In genomic region chr19:6303831-6304230, GRCm38 (mm10) we compare ENCODE assay signal across 12 mouse cellular contexts. TPM values are rescaled to one million over a fixed set of nuclear protein-coding genes. Genes with fewer than 3 reads are reported as not detected.
A peak's percentile ranks its signal among the peaks of the same experiment; 100 is the strongest.
DNase-seq lines count a peak whose midpoint lies in the region; ATAC-seq and TF ChIP-seq lines count a peak whose summit lies in the region.
"Had no signal": no experiment of that assay in that cellular context is flagged by ENCODE, and none has a peak within 500 bp of the region (broad histone marks: within the 10 kb centered on the region; RNA-seq: fewer than 3 reads in every experiment).

No protein-coding gene starts in this region.

- ATAC-seq in heart, embryonic 12.5 days (ENCODE audit: insufficient number of reproducible peaks, low FRiP score), result no peak
- no peak for ATAC-seq in liver, embryonic 11.5 days (replicated peaks; ENCODE audit: low FRiP score)
- no peak for ATAC-seq in stomach, postnatal 0 days (ENCODE audit: low FRiP score, low TSS enrichment)
- ATAC-seq in forebrain, embryonic 15.5 days (replicated peaks), result no peak
- ATAC-seq: forebrain, embryonic 14.5 days had no signal

- peaks cover 16% of the 10 kb centered on the region for H3K36me3 ChIP-seq in heart, embryonic 12.5 days
- H3K36me3 ChIP-seq in liver, embryonic 11.5 days (ENCODE audit: control insufficient read depth, insufficient read depth, low read length), result peaks cover 11% of the 10 kb centered on the region; the same call in 1 of the 2 replicates
- H3K36me3 ChIP-seq in embryonic facial prominence, embryonic 10.5 days (replicated peaks), result peaks cover 28% of the 10 kb centered on the region
- H3K36me3 ChIP-seq in stomach, postnatal 0 days (ENCODE audit: control insufficient read depth, insufficient read depth, low read length), result 0 out of 2 replicates have a peak, but pooled peaks cover 2% of the 10 kb centered on the region
- peaks cover 14% of the 10 kb centered on the region for H3K36me3 ChIP-seq in forebrain, embryonic 15.5 days

- H3K4me1 ChIP-seq in heart, embryonic 12.5 days (replicated peaks), result peaks cover 72% of the 10 kb centered on the region
- H3K4me1 ChIP-seq in liver, embryonic 11.5 days (replicated peaks; ENCODE audit: control insufficient read depth, insufficient read depth, low read length), result peaks cover 73% of the 10 kb centered on the region
- H3K4me1 ChIP-seq in embryonic facial prominence, embryonic 10.5 days, result peaks cover 36% of the 10 kb centered on the region
- H3K4me1 ChIP-seq in stomach, postnatal 0 days (replicated peaks; ENCODE audit: control insufficient read depth, insufficient read depth), result no peaks in the 10 kb centered on the region
- peaks cover 11% of the 10 kb centered on the region for H3K4me1 ChIP-seq in forebrain, embryonic 15.5 days

- no peaks in the 10 kb centered on the region for H3K27me3 ChIP-seq in heart, embryonic 12.5 days (replicated peaks)
- no peaks in the 10 kb centered on the region for H3K27me3 ChIP-seq in liver, embryonic 11.5 days (replicated peaks; ENCODE audit: control insufficient read depth, insufficient read depth, low read length)
- no peaks in the 10 kb centered on the region for H3K27me3 ChIP-seq in embryonic facial prominence, embryonic 10.5 days (replicated peaks; ENCODE audit: low read depth, poor library complexity, severe bottlenecking)
- no peaks in the 10 kb centered on the region for H3K27me3 ChIP-seq in stomach, postnatal 0 days (ENCODE audit: control insufficient read depth, insufficient read depth, low read length)
- no peaks in the 10 kb centered on the region for H3K27me3 ChIP-seq in forebrain, embryonic 15.5 days
- H3K27me3 ChIP-seq: embryonic facial prominence, embryonic 13.5 days; limb, embryonic 15.5 days; neural tube, embryonic 12.5 days had no signal

- H3K4me2 ChIP-seq in heart, embryonic 12.5 days, result no peak overlapping the region
- no peak overlapping the region for H3K4me2 ChIP-seq in liver, embryonic 11.5 days
- no peak overlapping the region for H3K4me2 ChIP-seq in stomach, postnatal 0 days (replicated peaks; ENCODE audit: low read depth)
- no peak overlapping the region for H3K4me2 ChIP-seq in forebrain, embryonic 15.5 days (replicated peaks)
- H3K4me2 ChIP-seq: embryonic facial prominence, embryonic 13.5 days; limb, embryonic 15.5 days; neural tube, embryonic 12.5 days had no signal

- TF ChIP-seq CTCF in stomach, postnatal 0 days (IDR thresholded peaks at IDR 0.05; ENCODE audit: low read depth), result no peak

- intact Hi-C loops in heart, postnatal 10 days (cut with DNase I), result loop anchor here (1.0 kb wide), 1 partner anchor 36 kb away; no protein-coding TSS in a partner anchor

- DNase-seq in heart, postnatal 10 days, result no peak
- no peak for DNase-seq in liver, embryonic 11.5 days (ENCODE audit: low spot score)
- no peak for DNase-seq in liver
- no peak for DNase-seq in embryonic facial prominence, embryonic 10.5 days (ENCODE audit: low spot score)
- DNase-seq in stomach, postnatal 0 days (ENCODE audit: low spot score), result no peak
- DNase-seq: kidney, adult 11 months had no signal

- no peak for TF ChIP-seq EP300 in stomach, postnatal 0 days (optimal IDR thresholded peaks at IDR 0.05)

- no peak overlapping the region for H3K4me3 ChIP-seq in heart, embryonic 12.5 days
- H3K4me3 ChIP-seq in liver, embryonic 11.5 days (ENCODE audit: low read depth, low read length), result no peak overlapping the region
- no peak overlapping the region for H3K4me3 ChIP-seq in embryonic facial prominence, embryonic 10.5 days
- H3K4me3 ChIP-seq in stomach, postnatal 0 days (ENCODE audit: low read depth, low read length), result no peak overlapping the region
- H3K4me3 ChIP-seq in forebrain, embryonic 15.5 days, result no peak overlapping the region
- H3K4me3 ChIP-seq: embryonic facial prominence, embryonic 13.5 days; limb, embryonic 15.5 days; neural tube, embryonic 12.5 days had no signal

- peak overlapping the region; percentile 21; the same call in 1 of the 2 replicates for H3K9ac ChIP-seq in heart, embryonic 12.5 days
- H3K9ac ChIP-seq in liver, embryonic 11.5 days (ENCODE audit: low read depth, low read length), result no peak overlapping the region; the same call in 1 of the 2 replicates
- H3K9ac ChIP-seq in stomach, postnatal 0 days (ENCODE audit: low read length), result 0 out of 2 replicates have a peak overlapping the region, but pooled peaks have one; percentile 9
- H3K9ac ChIP-seq in forebrain, embryonic 15.5 days (replicated peaks), result no peak overlapping the region
- H3K9ac ChIP-seq: embryonic facial prominence, embryonic 13.5 days; limb, embryonic 15.5 days; neural tube, embryonic 12.5 days had no signal

- peak overlapping the region; percentile 48; the same call in 1 of the 2 replicates for H3K27ac ChIP-seq in heart, embryonic 12.5 days (ENCODE audit: poor library complexity, severe bottlenecking)
- H3K27ac ChIP-seq in liver, embryonic 11.5 days (ENCODE audit: low read depth, low read length), result 0 out of 2 replicates have a peak overlapping the region, but pooled peaks have one; percentile 1
- peak overlapping the region; percentile 19; the same call in 1 of the 2 replicates for H3K27ac ChIP-seq in embryonic facial prominence, embryonic 10.5 days (replicated peaks)
- no peak overlapping the region for H3K27ac ChIP-seq in stomach, postnatal 0 days (replicated peaks)
- no peak overlapping the region for H3K27ac ChIP-seq in forebrain, embryonic 15.5 days (replicated peaks)
- H3K27ac ChIP-seq: neural tube, embryonic 12.5 days had no signal

- 55% methylated on average over 6 of the region's 6 CpGs for WGBS in heart, embryonic 12.5 days
- WGBS in liver, embryonic 11.5 days, result 73% methylated on average over 6 of the region's 6 CpGs
- 80% methylated on average over 6 of the region's 6 CpGs for WGBS in embryonic facial prominence, embryonic 10.5 days
- WGBS in stomach, postnatal 0 days, result 77% methylated on average over 6 of the region's 6 CpGs
- 82% methylated on average over 6 of the region's 6 CpGs for WGBS in forebrain, embryonic 15.5 days

- H3K9me3 ChIP-seq in heart, embryonic 12.5 days (replicated peaks), result no peaks in the 10 kb centered on the region
- H3K9me3 ChIP-seq in liver, embryonic 11.5 days (ENCODE audit: control insufficient read depth, low read length), result no peaks in the 10 kb centered on the region
- no peaks in the 10 kb centered on the region for H3K9me3 ChIP-seq in embryonic facial prominence, embryonic 10.5 days
- H3K9me3 ChIP-seq in stomach, postnatal 0 days (ENCODE audit: control insufficient read depth, low read length), result no peaks in the 10 kb centered on the region
- H3K9me3 ChIP-seq in forebrain, embryonic 15.5 days, result no peaks in the 10 kb centered on the region
- H3K9me3 ChIP-seq: embryonic facial prominence, embryonic 13.5 days; limb, embryonic 15.5 days; neural tube, embryonic 12.5 days had no signal

RNA-seq across cellular contexts. Expression of gene Cdc42bpg, which starts 2.4 kb away (rescaled TPM):
- 0.34 and 0.44 TPM in 2 replicates for polyA plus RNA-seq in heart, embryonic 12.5 days (2016; fragmentation: Nextera tagmentation; extraction: Ambion mirVana)
- 1 to 10 TPM; 9.6 to 9.9 TPM for total RNA-seq in heart, postnatal 10 days (2021)
- 0.26 and 1.2 TPM in 2 replicates for polyA plus RNA-seq in liver, embryonic 11.5 days (2014; fragmentation: Nextera tagmentation; extraction: Ambion mirVana)
- 0.12 and 0.39 TPM in 2 replicates for polyA plus RNA-seq in embryonic facial prominence, embryonic 10.5 days (2016; fragmentation: Nextera tagmentation; extraction: Ambion mirVana)
- 1.3 and 1.9 TPM in 2 replicates for polyA plus RNA-seq in stomach, postnatal 0 days (2015; fragmentation: Nextera tagmentation; extraction: Ambion mirVana)
- 0.31 and 0.67 TPM in 2 replicates for polyA plus RNA-seq in forebrain, embryonic 15.5 days (2015; fragmentation: Nextera tagmentation; extraction: Ambion mirVana)

RNA-seq across cellular contexts. Expression of gene Ehd1, which starts 27.3 kb away (rescaled TPM):
- 87.0 and 88.7 TPM in 2 replicates for polyA plus RNA-seq in heart, embryonic 12.5 days (2016; fragmentation: Nextera tagmentation; extraction: Ambion mirVana)
- 100 to 1,000 TPM; 129 to 181 TPM for total RNA-seq in heart, postnatal 10 days (2021)
- 96.5 and 105 TPM in 2 replicates for polyA plus RNA-seq in liver, embryonic 11.5 days (2014; fragmentation: Nextera tagmentation; extraction: Ambion mirVana)
- 81.8 and 83.5 TPM in 2 replicates for polyA plus RNA-seq in embryonic facial prominence, embryonic 10.5 days (2016; fragmentation: Nextera tagmentation; extraction: Ambion mirVana)
- polyA plus RNA-seq in stomach, postnatal 0 days (2015; fragmentation: Nextera tagmentation; extraction: Ambion mirVana), result 62.0 and 63.8 TPM in 2 replicates
- polyA plus RNA-seq in forebrain, embryonic 15.5 days (2015; fragmentation: Nextera tagmentation; extraction: Ambion mirVana), result 88.1 TPM in 2 replicates

RNA-seq across cellular contexts. Expression of gene Men1, which starts 30.9 kb away (rescaled TPM):
- polyA plus RNA-seq in heart, embryonic 12.5 days (2016; fragmentation: Nextera tagmentation; extraction: Ambion mirVana), result 48.7 and 52.1 TPM in 2 replicates
- total RNA-seq in heart, postnatal 10 days (2021), result 10 to 100 TPM; 18.6 to 21.8 TPM
- polyA plus RNA-seq in liver, embryonic 11.5 days (2014; fragmentation: Nextera tagmentation; extraction: Ambion mirVana), result 53.8 and 59.7 TPM in 2 replicates
- 122 and 130 TPM in 2 replicates for polyA plus RNA-seq in embryonic facial prominence, embryonic 10.5 days (2016; fragmentation: Nextera tagmentation; extraction: Ambion mirVana)
- 27.1 and 27.9 TPM in 2 replicates for polyA plus RNA-seq in stomach, postnatal 0 days (2015; fragmentation: Nextera tagmentation; extraction: Ambion mirVana)
- polyA plus RNA-seq in forebrain, embryonic 15.5 days (2015; fragmentation: Nextera tagmentation; extraction: Ambion mirVana), result 94.6 and 97.7 TPM in 2 replicates

RNA-seq across cellular contexts. Expression of gene Map4k2, which starts 37.1 kb away (rescaled TPM):
- 14.1 and 15.7 TPM in 2 replicates for polyA plus RNA-seq in heart, embryonic 12.5 days (2016; fragmentation: Nextera tagmentation; extraction: Ambion mirVana)
- total RNA-seq in heart, postnatal 10 days (2021), result 10 to 100 TPM; 52.3 to 52.4 TPM
- 12.9 and 14.2 TPM in 2 replicates for polyA plus RNA-seq in liver, embryonic 11.5 days (2014; fragmentation: Nextera tagmentation; extraction: Ambion mirVana)
- 11.0 and 14.0 TPM in 2 replicates for polyA plus RNA-seq in embryonic facial prominence, embryonic 10.5 days (2016; fragmentation: Nextera tagmentation; extraction: Ambion mirVana)
- polyA plus RNA-seq in stomach, postnatal 0 days (2015; fragmentation: Nextera tagmentation; extraction: Ambion mirVana), result 5.2 and 5.7 TPM in 2 replicates
- polyA plus RNA-seq in forebrain, embryonic 15.5 days (2015; fragmentation: Nextera tagmentation; extraction: Ambion mirVana), result 12.7 and 14.1 TPM in 2 replicates

RNA-seq across cellular contexts. Expression of gene Sf1, which starts 59.7 kb away (rescaled TPM):
- polyA plus RNA-seq in heart, embryonic 12.5 days (2016; fragmentation: Nextera tagmentation; extraction: Ambion mirVana), result 127 and 130 TPM in 2 replicates
- 100 to 1,000 TPM; 118 to 143 TPM for total RNA-seq in heart, postnatal 10 days (2021)
- 194 and 203 TPM in 2 replicates for polyA plus RNA-seq in liver, embryonic 11.5 days (2014; fragmentation: Nextera tagmentation; extraction: Ambion mirVana)
- polyA plus RNA-seq in embryonic facial prominence, embryonic 10.5 days (2016; fragmentation: Nextera tagmentation; extraction: Ambion mirVana), result 185 and 205 TPM in 2 replicates
- 42.3 and 52.0 TPM in 2 replicates for polyA plus RNA-seq in stomach, postnatal 0 days (2015; fragmentation: Nextera tagmentation; extraction: Ambion mirVana)
- polyA plus RNA-seq in forebrain, embryonic 15.5 days (2015; fragmentation: Nextera tagmentation; extraction: Ambion mirVana), result 119 and 134 TPM in 2 replicates

Comparison
In these comparisons a context has a peak if more than half of its experiments do, and no peak if none do; other contexts are left out.
1. H3K27ac ChIP-seq: peak in heart, embryonic 12.5 days (single experiment), liver, embryonic 11.5 days (single experiment) and embryonic facial prominence, embryonic 10.5 days (single experiment); none in stomach, postnatal 0 days (single experiment) and forebrain, embryonic 15.5 days (single experiment).
2. H3K9ac ChIP-seq: peak in heart, embryonic 12.5 days (single experiment) and stomach, postnatal 0 days (single experiment); none in liver, embryonic 11.5 days (single experiment) and forebrain, embryonic 15.5 days (single experiment).